Mouse (Mus musculus): ENCODE measurements around the gene Ttc39b.

The Ttc39b gene

GRCm38 (mm10) chr4:83317826-83318348, 6.2 kb downstream of the Ttc39b start:
- in situ Hi-C loops (cut with MboI): no loop called here

- in situ Hi-C loops (cut with MboI): no loop called here
These were observed 7.3 kb downstream of the Ttc39b start for GRCm38 (mm10) chr4:83316718-83317117.

GRCm38 (mm10) chr4:83315930-83316329, 8.1 kb downstream of the Ttc39b start:
- in situ Hi-C loops (cut with MboI): no loop called here

GRCm38 (mm10) chr4:83314922-83315881, 8.9 kb downstream of the Ttc39b start:
- in situ Hi-C loops (cut with MboI): no loop called here

- in situ Hi-C loops (cut with MboI): no loop called here
These were observed 9.7 kb downstream of the Ttc39b start for GRCm38 (mm10) chr4:83314261-83314793.

- in situ Hi-C loops (cut with MboI): no loop called here
These were observed 11.7 kb downstream of the Ttc39b start for GRCm38 (mm10) chr4:83312336-83312735.

- in situ Hi-C loops (cut with MboI): no loop called here
These were observed 12.6 kb downstream of the Ttc39b start for GRCm38 (mm10) chr4:83311481-83311880.

GRCm38 (mm10) chr4:83310990-83311389, 13.1 kb downstream of the Ttc39b start:
- in situ Hi-C loops (cut with MboI): no loop called here

GRCm38 (mm10) chr4:83308914-83309313, 15.1 kb downstream of the Ttc39b start:
- in situ Hi-C loops (cut with MboI): no loop called here

GRCm38 (mm10) chr4:83307686-83308469, 16.2 kb downstream of the Ttc39b start:
- in situ Hi-C loops (cut with MboI): no loop called here

GRCm38 (mm10) chr4:83306879-83307278, 17.2 kb downstream of the Ttc39b start:
- in situ Hi-C loops (cut with MboI): no loop called here

- in situ Hi-C loops (cut with MboI): no loop called here
These were observed 19.0 kb downstream of the Ttc39b start for GRCm38 (mm10) chr4:83305099-83305498.

- in situ Hi-C loops (cut with MboI): no loop called here
These were observed 20.9 kb downstream of the Ttc39b start for GRCm38 (mm10) chr4:83302887-83303827.

- in situ Hi-C loops (cut with MboI): no loop called here
These were observed 21.8 kb downstream of the Ttc39b start for GRCm38 (mm10) chr4:83302123-83302737.

GRCm38 (mm10) chr4:83301713-83302112, 22.3 kb downstream of the Ttc39b start:
- in situ Hi-C loops (cut with MboI): no loop called here

- in situ Hi-C loops (cut with MboI): no loop called here
These were observed 39.2 kb downstream of the Ttc39b start for GRCm38 (mm10) chr4:83284768-83285350.

- in situ Hi-C loops (cut with MboI): no loop called here
These were observed 39.9 kb downstream of the Ttc39b start for GRCm38 (mm10) chr4:83283973-83284767.

GRCm38 (mm10) chr4:83282424-83282823, 41.6 kb downstream of the Ttc39b start:
- in situ Hi-C loops (cut with MboI): no loop called here

- in situ Hi-C loops (cut with MboI): no loop called here
These were observed 44.8 kb downstream of the Ttc39b start for GRCm38 (mm10) chr4:83279236-83279635.
